Mouse (Mus musculus) midbrain, embryonic 10.5 days (tissue): ENCODE data around the gene Nrg4. TPM values are rescaled to one million over a fixed set of nuclear protein-coding genes. Genes with fewer than 3 reads are reported as not detected.
"Not testable (repeated sequence)": the region's sequence is repeated elsewhere in the genome, so short reads cannot be mapped to it uniquely, and the experiment has no call there.

Experiments
- DNase-seq: peaks from one replicate; pipeline ENCODE4 v3.0.0-alpha.2; 2017; ENCODE audit warnings: low spot score
- H3K27ac ChIP-seq: fragments of 300-500 bp; sonication (generic); replicated peaks from 2 replicates; pipeline ENCODE4 v1.5.1; 2016; ENCODE audit warnings: mild to moderate bottlenecking
- H3K27me3 ChIP-seq: fragments of 300-500 bp; sonication (generic); 2 replicates; pipeline ENCODE4 v1.6.1; 2016; ENCODE audit warnings: low read depth, mild to moderate bottlenecking; ENCODE audit not compliant: poor library complexity, severe bottlenecking
- H3K36me3 ChIP-seq: fragments of 300-500 bp; sonication (generic); 2 replicates; pipeline ENCODE4 v1.6.1; 2016; ENCODE audit warnings: mild to moderate bottlenecking, moderate library complexity
- H3K4me1 ChIP-seq: fragments of 300-500 bp; sonication (generic); 2 replicates; pipeline ENCODE4 v1.6.1; 2016
- H3K4me3 ChIP-seq: fragments of 300-500 bp; sonication (generic); 2 replicates; pipeline ENCODE4 v1.5.1; 2016; ENCODE audit warnings: mild to moderate bottlenecking, moderate library complexity
- H3K9me3 ChIP-seq: fragments of 300-500 bp; sonication (generic); replicated peaks from 2 replicates; pipeline ENCODE4 v1.6.1; 2016; ENCODE audit warnings: mild to moderate bottlenecking
- WGBS: fragments of 180-500 bp; shearing (Covaris S2); methylation state at CpG from one replicate; pipeline ENCODE4 v1.1.7; 2016; 5-methylcytosine and 5-hydroxymethylcytosine counted together
- polyA plus RNA-seq: library from polyadenylated mRNA; unstranded; fragments of >200 nt; fragmentation: Nextera tagmentation; extraction: Ambion mirVana; gene quantifications from 2 replicates; pipeline ENCODE4 v1.2.1, GENCODE M21; 2016

Nrg4 gene
- polyA plus RNA-seq, 1 experiment from 2014 or later, result 1.0 TPM

DNA sequence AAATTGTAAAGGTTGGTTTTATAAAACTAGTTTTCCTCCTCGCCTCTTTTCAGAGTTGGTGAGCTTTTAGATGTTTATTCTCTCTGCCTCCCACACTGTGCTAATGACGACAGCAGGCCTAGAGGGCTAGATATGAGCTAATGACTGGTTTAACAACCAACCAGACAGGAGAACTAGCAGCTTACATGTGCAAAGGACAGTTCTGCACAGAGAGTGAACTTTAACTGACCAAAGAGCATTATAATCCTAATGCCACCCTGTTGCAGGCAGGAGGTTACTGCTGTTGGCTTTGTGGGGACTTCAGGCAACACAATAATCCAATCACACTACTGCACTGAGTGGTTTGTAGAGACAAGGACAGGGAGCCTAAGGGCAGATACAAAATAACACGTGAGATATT lies 83.4 kb downstream of the Nrg4 start:
- DNase-seq, result no peak
- H3K4me1 ChIP-seq, result peaks cover 6% of the 10 kb centered on the region
- no peaks in the 10 kb centered on the region for H3K27me3 ChIP-seq
- no peaks in the 10 kb centered on the region for H3K9me3 ChIP-seq
- H3K27ac ChIP-seq, result no peak overlapping the region
- no peak overlapping the region for H3K4me3 ChIP-seq
- WGBS, result 84% methylated on average over 3 of the region's 3 CpGs
- no peaks in the 10 kb centered on the region for H3K36me3 ChIP-seq

GRCm38 (mm10) chr9:55241863-55242685 lies 84.6 kb downstream of the Nrg4 start:
- no peaks in the 10 kb centered on the region for H3K36me3 ChIP-seq
- H3K4me1 ChIP-seq, result peaks cover 6% of the 10 kb centered on the region
- no peak overlapping the region for H3K27ac ChIP-seq
- H3K9me3 ChIP-seq, result no peaks in the 10 kb centered on the region
- 41% methylated on average over 24 of the region's 24 CpGs for WGBS
- no peaks in the 10 kb centered on the region for H3K27me3 ChIP-seq
- H3K4me3 ChIP-seq, result peak overlapping the region; percentile 41
- DNase-seq, result peak; percentile 20

GRCm38 (mm10) chr9:55240852-55241251 lies 85.8 kb downstream of the Nrg4 start:
- Histone ChIP-seq H3K4me1 (peaks cover 6% of the 10 kb centered on the region), H3K9me3 (no peaks in the 10 kb centered on the region), H3K4me3 (no peak overlapping the region), H3K27ac (no peak overlapping the region), H3K36me3 (no peaks in the 10 kb centered on the region), H3K27me3 (no peaks in the 10 kb centered on the region)
- no peak for DNase-seq
- WGBS, result 93% methylated on average over 5 of the region's 5 CpGs

DNA sequence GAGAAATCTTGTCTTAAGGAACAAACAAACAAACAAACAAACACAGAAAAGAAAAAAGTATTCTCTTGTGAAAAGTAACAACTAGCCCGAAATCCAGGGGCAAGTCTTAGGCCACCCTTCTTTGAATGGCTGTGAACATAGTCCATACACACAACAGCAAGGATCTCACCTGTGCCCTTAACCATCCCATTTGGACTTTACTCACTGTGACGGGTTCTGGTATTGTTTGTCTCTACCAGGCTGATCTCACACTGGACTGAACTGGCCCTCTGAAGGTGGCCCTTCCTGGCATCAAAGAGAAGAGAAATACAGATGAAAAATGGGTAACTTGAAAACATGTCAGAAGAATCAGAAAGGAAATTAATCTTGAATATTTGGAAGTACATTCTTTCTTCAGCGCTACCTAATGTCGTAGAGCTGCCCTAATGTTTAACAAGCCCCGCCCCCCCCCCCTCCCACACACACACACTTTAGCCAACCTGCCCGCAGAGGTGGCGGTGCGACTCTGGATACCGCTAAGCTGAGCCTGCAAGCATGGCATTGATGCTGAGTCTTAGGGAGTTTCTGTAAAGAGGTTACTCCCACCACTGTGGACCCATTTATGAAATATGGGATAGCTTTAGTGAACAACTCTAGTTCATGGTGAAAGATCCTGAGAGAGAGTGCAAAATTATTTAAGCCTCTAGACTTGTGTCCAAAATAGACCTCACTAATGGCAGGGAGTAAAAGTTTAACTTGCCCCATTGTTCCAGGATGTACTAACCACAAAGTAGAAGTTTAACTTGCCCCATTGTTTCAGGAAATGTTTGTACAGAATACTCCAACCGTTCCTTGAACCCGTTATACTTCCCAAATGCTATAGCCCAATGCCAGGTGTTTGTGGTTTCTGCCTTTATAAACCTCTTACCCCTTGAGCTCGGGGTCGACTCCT lies 90.1 kb downstream of the Nrg4 start:
- Histone ChIP-seq H3K27me3 (no peaks in the 10 kb centered on the region), H3K9me3 (no peaks in the 10 kb centered on the region), H3K4me3 (no peak overlapping the region), H3K4me1 (no peaks in the 10 kb centered on the region), H3K36me3 (no peaks in the 10 kb centered on the region), H3K27ac (no peak overlapping the region)
- WGBS, result 81% methylated on average over 13 of the region's 13 CpGs
- DNase-seq, result no peak

- not testable (repeated sequence) for H3K36me3 ChIP-seq, H3K4me3 ChIP-seq, H3K27me3 ChIP-seq, DNase-seq, H3K4me1 ChIP-seq, H3K9me3 ChIP-seq, H3K27ac ChIP-seq
- WGBS, result 76% methylated on average over 11 of the region's 11 CpGs
These were observed 93.6 kb downstream of the Nrg4 start for GRCm38 (mm10) chr9:55233076-55233475.

- Histone ChIP-seq H3K27ac (no peak overlapping the region), H3K4me1 (no peaks in the 10 kb centered on the region), H3K27me3 (no peaks in the 10 kb centered on the region), H3K9me3 (no peaks in the 10 kb centered on the region), H3K4me3 (no peak overlapping the region), H3K36me3 (no peaks in the 10 kb centered on the region)
- no peak for DNase-seq
- WGBS, result 84% methylated on average over 7 of the region's 7 CpGs
These were observed 94.1 kb downstream of the Nrg4 start for GRCm38 (mm10) chr9:55232586-55232985.

DNA sequence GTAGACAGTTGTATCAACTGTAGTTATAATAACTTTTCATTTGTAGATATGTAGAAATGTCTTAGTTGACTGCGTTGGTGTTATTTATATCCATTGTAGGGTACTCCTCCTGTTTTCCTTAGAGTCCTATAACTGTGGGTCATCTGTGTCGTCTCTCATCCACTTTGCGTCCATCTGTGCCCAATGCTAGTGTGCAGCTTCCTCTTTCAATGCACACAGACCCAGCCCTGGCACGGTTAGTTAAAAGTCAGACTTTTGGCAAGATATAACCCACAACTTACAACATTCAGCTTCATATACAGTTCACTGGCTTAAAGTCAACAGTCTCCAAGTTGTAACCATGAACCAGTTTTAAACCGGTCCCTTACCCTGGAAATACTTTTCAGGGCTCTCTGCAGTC lies 94.5 kb downstream of the Nrg4 start:
- no peak for DNase-seq
- Histone ChIP-seq H3K4me3 (no peak overlapping the region), H3K27ac (no peak overlapping the region), H3K9me3 (no peaks in the 10 kb centered on the region), H3K27me3 (no peaks in the 10 kb centered on the region), H3K36me3 (no peaks in the 10 kb centered on the region), H3K4me1 (no peaks in the 10 kb centered on the region)
- 95% methylated on average over 5 of the region's 5 CpGs for WGBS

DNA sequence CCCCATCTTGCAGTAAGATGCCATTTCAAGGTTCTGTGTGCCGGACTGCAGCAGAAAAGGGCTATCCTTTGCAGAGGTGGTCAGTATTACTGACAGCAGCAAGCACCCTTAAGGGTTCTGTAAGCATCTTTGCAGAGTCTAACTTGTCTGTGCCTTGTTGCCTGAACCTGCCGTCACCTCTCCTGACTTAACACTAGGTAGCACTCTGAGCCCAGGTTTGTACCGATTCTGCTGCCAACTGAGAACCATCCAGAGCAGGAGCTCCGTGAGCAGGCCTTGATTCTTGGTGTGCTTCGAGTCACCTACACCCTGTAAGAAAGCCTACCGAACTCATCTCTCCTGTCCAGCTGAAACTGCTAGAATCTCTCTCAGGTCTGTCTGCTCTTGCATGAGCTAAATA lies 95.1 kb downstream of the Nrg4 start:
- Histone ChIP-seq H3K27me3 (no peaks in the 10 kb centered on the region), H3K4me1 (no peaks in the 10 kb centered on the region), H3K4me3 (no peak overlapping the region), H3K36me3 (no peaks in the 10 kb centered on the region), H3K27ac (no peak overlapping the region), H3K9me3 (no peaks in the 10 kb centered on the region)
- WGBS, result 74% methylated on average over 6 of the region's 6 CpGs
- no peak for DNase-seq

GRCm38 (mm10) chr9:55229010-55229409 lies 97.6 kb downstream of the Nrg4 start:
- no peak for DNase-seq
- no peaks in the 10 kb centered on the region for H3K9me3 ChIP-seq
- H3K4me1 ChIP-seq, result no peaks in the 10 kb centered on the region
- peaks cover 24% of the 10 kb centered on the region for H3K36me3 ChIP-seq
- no peak overlapping the region for H3K4me3 ChIP-seq
- no peaks in the 10 kb centered on the region for H3K27me3 ChIP-seq
- WGBS, result 79% methylated on average over 10 of the region's 10 CpGs
- no peak overlapping the region for H3K27ac ChIP-seq

DNA sequence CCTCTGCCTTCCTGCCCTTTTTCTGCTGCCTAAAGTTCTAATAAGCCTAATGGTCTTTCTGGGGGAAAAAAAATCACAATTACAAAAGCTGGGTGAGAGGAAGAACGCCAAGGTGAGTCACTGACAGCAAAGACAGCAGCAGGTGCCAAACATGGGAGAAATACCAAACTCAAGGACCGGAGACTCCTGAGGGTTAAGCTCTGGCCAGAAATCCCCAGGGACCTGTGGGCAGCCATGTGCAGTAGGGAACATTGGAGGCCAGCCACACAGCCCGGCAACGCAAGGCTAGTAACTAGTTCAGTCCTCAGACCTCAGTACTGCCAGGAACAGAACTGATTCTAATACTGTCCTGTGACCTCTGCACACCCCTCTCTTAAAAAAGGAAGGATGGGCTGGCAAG lies 98.5 kb downstream of the Nrg4 start:
- Histone ChIP-seq H3K9me3 (no peaks in the 10 kb centered on the region), H3K27me3 (no peaks in the 10 kb centered on the region), H3K27ac (no peak overlapping the region), H3K4me3 (no peak overlapping the region), H3K36me3 (peaks cover 32% of the 10 kb centered on the region), H3K4me1 (no peaks in the 10 kb centered on the region)
- DNase-seq, result no peak
- 91% methylated on average over 4 of the region's 4 CpGs for WGBS

- Histone ChIP-seq H3K27ac (no peak overlapping the region), H3K9me3 (no peaks in the 10 kb centered on the region), H3K4me1 (no peaks in the 10 kb centered on the region), H3K27me3 (no peaks in the 10 kb centered on the region), H3K4me3 (no peak overlapping the region), H3K36me3 (peaks cover 51% of the 10 kb centered on the region)
- 91% methylated on average over 3 of the region's 3 CpGs for WGBS
- no peak for DNase-seq
These were observed 100.4 kb downstream of the Nrg4 start for GRCm38 (mm10) chr9:55226251-55226650.

DNA sequence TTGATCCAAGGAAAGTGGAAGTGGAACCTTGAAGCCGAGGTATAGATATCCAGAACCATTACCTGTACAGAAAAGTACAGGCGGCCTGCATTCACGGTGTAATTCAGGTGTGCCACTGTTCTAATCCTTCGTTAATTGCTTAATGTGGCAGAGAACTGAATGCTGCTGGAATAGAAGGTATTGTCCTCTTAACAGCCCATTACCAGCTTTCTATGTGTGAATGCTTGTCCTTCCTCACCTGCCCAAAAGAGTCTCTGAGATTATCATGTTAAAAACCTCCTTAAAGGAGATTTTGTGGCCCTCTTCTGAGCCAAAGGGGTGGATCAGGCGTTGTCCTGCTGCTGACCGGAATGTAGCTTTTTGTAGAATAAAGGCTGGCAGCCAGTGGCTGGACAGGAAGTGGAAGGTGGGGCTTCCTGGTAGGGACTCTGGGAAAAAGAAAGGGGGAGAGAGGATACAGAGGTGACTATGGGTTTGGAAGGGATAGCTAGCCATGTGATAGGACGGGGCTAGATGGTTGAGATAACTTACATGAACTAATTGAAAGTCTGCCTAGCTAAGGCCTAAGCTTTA lies 101.4 kb downstream of the Nrg4 start:
- no peaks in the 10 kb centered on the region for H3K4me1 ChIP-seq
- peaks cover 61% of the 10 kb centered on the region for H3K36me3 ChIP-seq
- no peak overlapping the region for H3K4me3 ChIP-seq
- no peaks in the 10 kb centered on the region for H3K9me3 ChIP-seq
- 86% methylated on average over 7 of the region's 7 CpGs for WGBS
- H3K27me3 ChIP-seq, result no peaks in the 10 kb centered on the region
- DNase-seq, result no peak
- H3K27ac ChIP-seq, result no peak overlapping the region

- Histone ChIP-seq H3K4me1 (peaks cover 8% of the 10 kb centered on the region; the same call in 1 of the 2 replicates), H3K9me3 (no peaks in the 10 kb centered on the region), H3K36me3 (peaks cover 94% of the 10 kb centered on the region), H3K27me3 (no peaks in the 10 kb centered on the region), H3K4me3 (no peak overlapping the region), H3K27ac (no peak overlapping the region)
- no peak for DNase-seq
- WGBS, result 94% methylated on average over 3 of the region's 3 CpGs
These were observed 109.3 kb downstream of the Nrg4 start for GRCm38 (mm10) chr9:55217381-55217780.
